Mouse (Mus musculus): Measurements from ENCODE around the gene BC004004.
"Not testable (repeated sequence)": the region's sequence is repeated elsewhere in the genome, so short reads cannot be mapped to it uniquely, and the experiment has no call there.

BC004004 gene

DNA sequence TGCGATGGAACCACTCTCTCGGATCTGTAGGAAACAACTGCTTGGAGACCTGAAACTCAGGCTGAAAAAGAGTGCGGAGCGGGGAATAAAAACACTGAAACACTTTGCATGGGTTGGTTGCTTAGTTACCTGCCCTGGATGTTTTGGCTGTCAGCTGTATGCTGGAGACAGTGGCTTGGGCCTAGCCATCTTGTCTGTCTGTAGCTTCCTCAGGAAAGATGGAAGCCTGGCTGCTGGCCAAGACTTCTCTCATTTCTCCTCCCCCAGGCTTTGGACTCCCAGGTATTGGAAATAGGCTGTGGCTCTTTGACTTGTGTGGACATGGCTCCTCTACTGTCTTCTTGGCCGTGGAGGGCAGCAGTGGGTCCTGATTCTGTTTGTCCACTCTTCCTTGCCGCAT is 32.8 kb downstream of the BC004004 start:
- DNase-seq = no peak

GRCm38 (mm10) chr17:29302149-29302548 is 33.6 kb downstream of the BC004004 start:
- no peak for DNase-seq

DNA sequence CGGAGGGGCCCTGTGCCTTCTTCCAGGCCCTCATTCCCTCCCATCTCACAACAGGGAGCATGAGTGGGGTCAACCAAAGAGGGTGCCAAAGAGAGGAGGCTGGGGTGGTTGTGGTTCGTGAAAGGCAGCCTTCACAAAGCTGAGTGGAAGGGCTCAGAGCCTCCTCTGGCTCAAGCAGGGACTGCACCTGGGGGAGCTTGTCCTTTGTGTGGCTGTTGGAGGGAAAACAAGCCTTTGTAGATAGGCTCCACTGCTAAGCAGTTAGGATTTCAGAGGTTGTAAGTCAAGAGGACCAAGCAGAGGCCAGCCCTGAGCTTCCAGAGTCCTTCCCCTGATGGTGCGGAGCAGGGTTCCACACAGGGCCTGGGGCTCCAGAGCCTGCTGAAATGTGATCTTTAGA is 34.5 kb downstream of the BC004004 start:
- no peak for DNase-seq

GRCm38 (mm10) chr17:29303856-29304255 is 35.3 kb downstream of the BC004004 start:
- DNase-seq = no peak

DNA sequence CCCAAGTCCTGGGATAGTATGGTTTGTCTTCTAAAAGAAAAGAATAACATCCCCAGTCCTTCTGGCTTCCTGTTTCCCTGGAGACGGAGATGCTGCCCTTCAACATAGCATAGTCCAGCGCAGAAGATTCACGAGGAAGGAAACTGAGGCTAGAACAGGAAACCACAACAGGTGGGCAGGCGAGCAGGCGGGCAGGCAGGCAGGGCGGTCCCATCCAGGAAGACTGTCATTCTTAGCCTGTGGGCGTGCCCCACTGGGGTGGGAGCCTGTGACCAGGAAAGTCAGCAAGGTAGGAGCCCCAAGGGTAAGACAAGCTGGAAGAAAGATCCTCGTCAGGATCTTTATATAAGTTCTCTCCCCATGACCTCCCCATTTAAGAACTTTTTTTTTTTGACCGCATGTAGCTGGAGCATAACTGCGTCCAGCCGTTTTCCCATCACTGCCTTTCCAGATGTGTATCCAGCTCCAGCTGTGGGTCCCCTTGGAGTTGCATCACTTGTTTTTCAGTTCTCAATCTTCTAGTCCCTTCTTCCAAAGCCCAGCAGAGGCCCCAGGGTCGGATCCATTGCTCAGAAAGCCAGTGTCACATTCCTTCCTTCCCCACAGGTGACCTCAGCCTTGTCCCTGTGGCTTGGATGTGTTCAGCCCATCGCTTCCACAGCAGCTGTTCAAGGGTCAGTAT is 35.9 kb downstream of the BC004004 start:
- DNase-seq = no peak

- DNase-seq = peak; percentile 54
These were observed 36.6 kb downstream of the BC004004 start for GRCm38 (mm10) chr17:29305058-29305806.

DNA sequence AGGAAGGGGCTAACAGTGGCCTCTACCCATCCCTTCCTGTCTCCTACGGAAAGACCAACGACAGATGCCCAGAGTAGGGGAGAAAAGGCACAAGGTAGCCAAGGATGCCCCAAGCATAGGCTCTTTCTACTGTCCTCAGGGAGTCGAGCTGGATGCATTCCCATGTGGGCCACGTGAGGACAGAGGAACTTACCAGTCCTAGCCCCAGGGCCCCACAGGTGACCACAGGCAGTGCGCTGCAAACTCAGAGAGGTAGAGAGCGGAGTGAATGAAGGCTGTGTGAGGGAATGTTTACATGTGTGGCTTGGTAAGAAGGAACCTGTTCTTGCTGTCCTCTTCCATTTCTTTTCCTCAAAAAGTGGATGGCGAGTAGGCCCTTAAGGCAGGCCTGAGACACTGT is 37.3 kb downstream of the BC004004 start:
- DNase-seq = no peak

DNA sequence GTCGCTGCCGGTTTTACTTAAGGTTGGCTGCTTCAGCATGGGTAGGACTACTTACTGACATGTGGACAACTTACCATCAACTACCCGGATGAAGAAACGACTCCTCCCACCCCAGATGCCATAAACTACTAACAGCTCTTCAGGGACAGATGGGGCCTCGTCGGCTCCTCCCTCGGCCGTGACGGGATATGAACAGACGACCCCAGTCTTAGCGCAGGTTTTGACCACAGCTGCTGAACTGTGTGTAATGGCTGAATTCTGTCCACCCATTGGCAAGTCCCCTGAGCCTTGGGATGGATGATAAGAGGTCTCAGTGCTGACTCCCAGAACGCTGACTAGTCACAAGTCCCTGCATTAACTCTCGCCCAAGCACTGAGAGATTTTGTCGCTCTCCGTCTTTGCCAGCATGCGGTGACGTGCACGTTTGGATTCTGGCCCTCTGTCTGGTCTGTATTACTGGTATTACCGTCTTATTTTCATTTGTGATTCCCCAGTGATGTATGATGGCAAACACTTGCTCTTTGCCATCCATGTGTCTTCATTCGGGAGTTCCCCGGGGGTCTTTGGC is 41.6 kb downstream of the BC004004 start:
- no peak for DNase-seq

DNA sequence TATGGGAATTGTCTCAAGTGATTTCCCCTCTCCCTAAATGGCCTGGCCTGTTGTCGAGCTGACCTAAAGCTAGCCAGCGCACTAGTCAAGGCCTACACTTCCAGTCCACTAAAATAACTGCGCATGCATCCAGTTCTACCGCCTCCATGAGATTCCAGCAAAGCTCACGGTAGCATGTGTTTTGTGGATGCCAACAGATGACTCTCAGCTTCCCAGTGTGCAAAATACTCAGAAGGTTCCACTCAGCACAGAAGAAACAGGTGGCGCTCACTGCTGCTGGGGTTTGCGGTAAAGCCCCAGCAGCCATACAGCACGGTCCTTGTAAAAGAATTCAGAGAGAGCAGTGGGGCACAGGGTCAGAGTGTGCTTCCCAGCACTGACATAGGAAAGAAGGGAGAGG is 43.0 kb downstream of the BC004004 start:
- no peak for DNase-seq

DNA sequence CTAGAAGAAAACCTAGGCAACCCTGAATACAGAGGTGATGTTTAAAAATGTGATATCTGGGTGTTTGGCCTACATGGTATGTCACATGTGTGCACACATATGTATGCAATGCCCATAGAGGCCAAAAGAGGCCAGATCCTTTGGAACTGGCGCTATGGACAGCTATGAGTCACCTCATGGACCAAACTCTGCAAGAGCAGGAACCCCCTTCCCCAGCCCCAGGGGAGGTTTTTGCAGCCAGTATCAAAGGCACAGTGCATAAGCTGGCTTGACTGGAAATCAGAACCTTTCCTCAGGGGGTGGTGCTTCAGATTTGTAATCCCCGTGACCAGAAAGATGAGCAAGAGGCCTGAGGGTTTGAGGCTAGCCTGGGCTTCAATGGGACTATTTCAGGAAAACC is 43.5 kb downstream of the BC004004 start:
- DNase-seq = no peak

GRCm38 (mm10) chr17:29313300-29313699 is 44.7 kb downstream of the BC004004 start:
- DNase-seq = no peak

DNA sequence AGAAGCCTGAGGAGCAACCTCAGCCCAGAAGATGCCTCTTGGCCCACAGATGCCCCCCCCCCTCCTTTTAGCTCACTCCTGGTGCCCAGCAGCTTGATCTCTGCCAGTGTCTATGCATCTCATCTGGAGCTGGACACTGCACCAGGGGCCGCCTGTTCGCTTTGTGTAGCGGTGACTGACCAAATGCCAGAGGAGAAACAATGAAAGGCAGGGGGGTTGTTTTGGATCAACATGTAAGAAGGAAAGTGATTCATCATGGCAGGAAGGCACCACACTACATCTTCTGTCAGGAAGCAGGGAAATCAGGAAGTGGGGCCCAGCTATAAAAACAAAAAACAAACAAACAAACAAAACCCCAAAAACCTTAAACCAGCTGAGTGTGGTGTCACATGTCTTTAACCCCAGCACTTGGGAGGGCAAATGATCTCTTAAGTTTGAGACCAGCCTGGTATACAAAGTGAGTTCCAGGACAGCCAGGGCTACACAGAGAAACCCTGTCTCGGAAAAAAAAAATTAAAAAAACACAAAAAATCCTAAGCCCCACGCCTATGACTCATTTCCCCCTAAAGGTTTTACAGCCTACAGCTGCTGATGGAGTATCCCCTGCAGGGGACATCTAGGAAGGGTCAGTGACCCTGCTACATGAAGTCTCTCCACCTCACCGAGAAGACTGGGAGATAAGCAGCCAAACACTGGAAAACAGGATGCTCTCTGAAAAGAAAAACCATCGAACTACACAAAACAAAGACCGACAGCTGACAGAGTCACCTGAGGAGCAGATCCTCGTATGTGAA is 47.3 kb downstream of the BC004004 start:
- no peak for DNase-seq

DNA sequence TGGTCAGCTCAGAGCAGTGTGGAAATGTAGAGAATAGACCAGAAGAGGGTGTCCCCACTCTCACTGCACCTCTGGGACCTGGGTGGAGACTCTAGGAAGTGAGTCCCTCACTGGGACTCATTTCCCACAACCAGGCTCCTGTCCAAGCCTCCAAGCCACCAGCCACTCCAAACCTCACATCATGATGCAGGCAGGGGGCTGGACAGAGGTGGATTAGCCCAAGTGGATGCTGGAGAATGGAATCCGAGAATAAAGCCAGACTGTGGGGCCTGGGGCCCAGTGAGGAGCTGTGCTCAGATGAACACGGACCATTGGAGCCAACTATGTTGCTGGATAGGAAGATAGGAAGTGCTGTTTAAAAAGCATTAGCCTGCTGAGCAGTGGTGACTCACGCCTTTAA is 48.3 kb downstream of the BC004004 start:
- DNase-seq = no peak

DNA sequence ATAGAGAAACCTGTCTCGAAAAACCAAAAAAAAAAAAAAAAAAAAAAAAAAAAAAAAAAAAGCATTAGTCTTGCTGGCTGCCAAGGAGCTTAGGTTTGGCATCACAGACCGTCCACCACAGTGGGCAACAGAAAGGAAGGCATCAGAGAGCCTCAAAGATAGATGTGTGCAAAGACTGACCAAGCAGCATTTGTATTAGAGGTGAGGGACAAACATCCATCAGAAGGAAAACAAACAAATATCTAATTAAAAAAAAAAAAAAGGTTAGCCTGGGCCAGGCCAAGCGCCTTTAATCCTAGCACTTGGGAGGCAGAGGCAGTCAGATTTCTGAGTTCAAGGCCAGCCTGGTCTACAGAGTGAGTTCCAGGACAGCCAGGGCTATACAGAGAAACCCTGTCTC is 48.8 kb downstream of the BC004004 start, which contains the start of gene Pi16:
TSS of gene Pi16 (plus strand) at position 301 of the 400 bp plus-strand sequence.
- not testable (repeated sequence) for DNase-seq

- no peak for DNase-seq
These were observed 50.2 kb downstream of the BC004004 start for GRCm38 (mm10) chr17:29318731-29319250.

- DNase-seq = no peak
These were observed 50.9 kb downstream of the BC004004 start for GRCm38 (mm10) chr17:29319476-29319875.

DNA sequence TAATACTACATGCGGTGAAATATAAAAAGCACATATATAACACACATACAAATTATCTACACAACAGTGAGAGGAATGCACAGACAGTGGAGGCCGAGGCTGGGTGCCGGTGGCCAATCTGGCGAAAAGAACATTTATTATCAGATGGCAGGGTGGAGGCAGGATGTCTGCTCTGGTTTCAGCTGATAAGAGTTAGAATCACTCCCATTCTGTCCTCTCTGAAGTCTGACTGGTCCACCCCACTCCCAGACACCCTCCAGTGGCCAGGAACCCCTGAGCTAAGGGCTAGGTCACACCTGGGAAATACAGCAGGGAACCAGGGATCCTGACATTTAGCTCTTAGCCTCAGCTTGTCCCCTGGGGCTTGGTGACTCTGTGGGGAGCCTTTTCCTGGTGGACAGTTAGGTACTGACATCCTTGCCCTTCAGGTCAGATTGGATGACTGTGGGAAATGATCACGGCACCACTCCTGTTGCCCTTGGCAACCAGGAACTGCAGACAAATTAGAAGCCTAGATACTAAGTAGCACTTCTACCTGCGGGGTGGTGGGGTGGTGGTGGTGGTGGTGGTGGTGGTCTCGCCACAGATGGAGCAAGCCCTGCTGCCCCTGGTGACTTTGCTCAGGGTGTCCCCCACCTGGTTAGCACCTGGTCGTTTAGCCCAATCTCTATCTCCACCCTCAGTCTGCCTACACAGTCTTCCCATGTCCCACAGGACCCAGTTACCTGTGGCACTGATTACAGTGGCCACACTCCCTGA is 51.5 kb downstream of the BC004004 start:
- DNase-seq = no peak

- no peak for DNase-seq
These were observed 53.4 kb downstream of the BC004004 start for GRCm38 (mm10) chr17:29321765-29322602.

GRCm38 (mm10) chr17:29322603-29322962 is 54.0 kb downstream of the BC004004 start:
- DNase-seq = no peak

GRCm38 (mm10) chr17:29323625-29324024 is 55.0 kb downstream of the BC004004 start:
- DNase-seq = no peak

- no peak for DNase-seq
These were observed 57.2 kb downstream of the BC004004 start for GRCm38 (mm10) chr17:29325831-29326230.
